Mouse (Mus musculus): ENCODE data around the gene Ppp2r3a. TPM values are rescaled to one million over a fixed set of nuclear protein-coding genes. Genes with fewer than 3 reads are reported as not detected.
A peak's percentile ranks its signal among the peaks of the same experiment; 100 is the strongest.

Ppp2r3a gene
- polyA plus RNA-seq, 1 experiment from 2014 or later: 2.6 TPM

DNA sequence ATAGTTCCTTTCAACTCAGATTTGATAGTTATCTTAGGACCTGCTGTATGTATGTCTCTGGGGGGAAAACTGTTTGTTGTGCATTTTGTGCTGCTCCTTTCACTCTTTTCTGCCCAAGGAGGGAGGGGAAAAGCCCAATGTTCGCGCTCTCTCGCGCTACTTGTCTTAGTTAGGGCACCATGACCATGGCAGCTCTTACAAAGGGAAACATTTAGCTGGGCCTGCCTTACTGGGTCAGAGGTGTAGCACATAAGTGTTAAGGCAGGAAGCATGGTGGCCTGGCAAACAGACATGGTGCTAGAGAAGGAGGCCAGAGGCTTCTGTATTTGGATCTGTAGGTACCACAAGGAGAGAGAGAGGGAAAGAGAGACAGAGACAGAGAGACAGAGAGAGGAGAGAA is 173.0 kb downstream of the Ppp2r3a start:
- Histone ChIP-seq H3K4me3 (ENCODE audit: low read depth, low read length) (peak overlapping the region; percentile 96), H3K4me2 (ENCODE audit: low read depth, low read length) (peak overlapping the region; percentile 96), H3K4me1 (ENCODE audit: insufficient read depth) (peaks cover 32% of the 10 kb centered on the region), H3K27ac (ENCODE audit: low read depth) (peak overlapping the region; percentile 26; the same call in 1 of the 2 replicates), H3K27me3 (ENCODE audit: insufficient read depth, low read length) (no peaks in the 10 kb centered on the region), H3K36me3 (replicated peaks; ENCODE audit: insufficient read depth, low read length) (peaks cover 4% of the 10 kb centered on the region), H3K9ac (replicated peaks) (no peak overlapping the region), H3K9me3 (ENCODE audit: low read length) (no peaks in the 10 kb centered on the region)
- no peak for ATAC-seq
- whole genome bisulfite sequencing (ENCODE audit: insufficient replicate concordance): 61% methylated on average over 4 of the region's 4 CpGs
- TF ChIP-seq CTCF (IDR thresholded peaks at IDR 0.05; ENCODE audit: low read depth) (no peak), EP300 (IDR thresholded peaks at IDR 0.05; ENCODE audit: low read depth) (no peak)
- no peak for DNase-seq

DNA sequence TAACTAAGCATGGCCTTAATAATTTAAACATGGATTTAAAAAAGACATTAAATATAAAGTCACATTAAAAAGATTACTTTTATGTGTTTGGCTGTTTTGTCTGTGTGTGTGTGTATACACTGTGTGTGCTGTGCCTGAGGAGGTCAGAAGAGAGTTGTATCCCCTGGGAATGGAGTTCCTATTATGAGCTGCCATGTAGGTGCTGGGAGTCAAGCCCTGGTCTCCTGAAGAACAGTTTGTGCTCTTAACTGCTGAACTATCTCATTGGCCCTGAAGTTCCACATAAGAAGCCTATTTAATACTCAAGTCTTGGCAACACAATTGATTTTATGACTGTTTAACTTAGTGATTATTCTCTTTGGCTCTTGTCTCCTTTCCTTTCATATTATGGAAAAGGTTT is 174.1 kb downstream of the Ppp2r3a start:
- ATAC-seq (no peak), DNase-seq (no peak)
- H3K27me3 ChIP-seq (ENCODE audit: insufficient read depth, low read length): no peaks in the 10 kb centered on the region
- peak overlapping the region; percentile 100 for H3K9ac ChIP-seq (replicated peaks)
- H3K4me3 ChIP-seq (ENCODE audit: low read depth, low read length): peak overlapping the region; percentile 96
- H3K9me3 ChIP-seq (ENCODE audit: low read length): no peaks in the 10 kb centered on the region
- H3K27ac ChIP-seq (ENCODE audit: low read depth): no peak overlapping the region
- TF ChIP-seq CTCF (IDR thresholded peaks at IDR 0.05; ENCODE audit: low read depth): no peak
- no peak for TF ChIP-seq EP300 (IDR thresholded peaks at IDR 0.05; ENCODE audit: low read depth)
- H3K4me1 ChIP-seq (ENCODE audit: insufficient read depth): peaks cover 33% of the 10 kb centered on the region
- H3K36me3 ChIP-seq (replicated peaks; ENCODE audit: insufficient read depth, low read length): peaks cover 4% of the 10 kb centered on the region
- peak overlapping the region; percentile 96 for H3K4me2 ChIP-seq (ENCODE audit: low read depth, low read length)

DNA sequence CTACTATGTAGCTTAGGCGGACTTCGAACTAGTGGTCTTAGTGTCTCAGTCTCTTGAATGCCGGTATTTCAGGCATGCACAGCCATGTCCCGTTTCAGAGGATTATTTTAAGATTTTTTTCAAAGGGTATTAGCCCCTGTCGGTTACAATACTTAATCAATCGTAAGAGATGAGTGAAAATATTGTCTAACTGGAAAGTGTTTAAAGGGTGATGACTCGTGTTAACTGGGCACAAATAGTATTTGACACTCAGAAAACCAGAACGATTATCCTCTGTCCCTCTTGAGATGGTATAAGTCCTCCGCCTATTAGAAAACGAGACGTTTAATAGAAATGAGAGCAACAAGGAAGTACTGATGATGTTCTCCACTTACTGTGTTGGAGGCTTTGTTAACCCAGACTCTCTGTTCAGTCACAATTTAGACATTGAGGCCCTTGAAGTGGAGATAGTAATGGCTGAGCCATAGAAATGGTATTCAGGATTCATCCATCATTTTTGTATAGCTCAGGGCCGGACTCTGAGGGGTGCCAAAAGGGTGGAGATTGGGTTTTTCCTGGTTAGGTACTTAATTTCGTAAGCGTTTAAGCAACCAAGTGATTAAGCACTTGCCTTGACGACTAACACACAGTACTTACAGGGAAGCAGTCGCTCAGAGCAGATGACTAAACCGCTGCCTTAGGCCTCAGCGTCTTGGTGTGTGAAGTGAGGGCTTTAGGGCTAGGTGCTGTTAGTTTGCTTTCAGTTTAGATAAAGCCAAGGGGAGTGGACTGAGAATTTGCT is 175.3 kb downstream of the Ppp2r3a start:
- under 1% methylated on average over 18 of the region's 18 CpGs for WGBS (ENCODE audit: insufficient replicate concordance)
- Histone ChIP-seq H3K9me3 (ENCODE audit: low read length) (no peaks in the 10 kb centered on the region), H3K4me2 (ENCODE audit: low read depth, low read length) (peak overlapping the region; percentile 96), H3K27ac (ENCODE audit: low read depth) (peak overlapping the region; percentile 100), H3K4me1 (ENCODE audit: insufficient read depth) (peaks cover 30% of the 10 kb centered on the region), H3K9ac (replicated peaks) (peak overlapping the region; percentile 100), H3K36me3 (replicated peaks; ENCODE audit: insufficient read depth, low read length) (peaks cover 4% of the 10 kb centered on the region), H3K4me3 (ENCODE audit: low read depth, low read length) (peak overlapping the region; percentile 96), H3K27me3 (ENCODE audit: insufficient read depth, low read length) (no peaks in the 10 kb centered on the region)
- TF ChIP-seq CTCF (IDR thresholded peaks at IDR 0.05; ENCODE audit: low read depth) (no peak), EP300 (IDR thresholded peaks at IDR 0.05; ENCODE audit: low read depth) (no peak)
- ATAC-seq (no peak), DNase-seq (no peak)

DNA sequence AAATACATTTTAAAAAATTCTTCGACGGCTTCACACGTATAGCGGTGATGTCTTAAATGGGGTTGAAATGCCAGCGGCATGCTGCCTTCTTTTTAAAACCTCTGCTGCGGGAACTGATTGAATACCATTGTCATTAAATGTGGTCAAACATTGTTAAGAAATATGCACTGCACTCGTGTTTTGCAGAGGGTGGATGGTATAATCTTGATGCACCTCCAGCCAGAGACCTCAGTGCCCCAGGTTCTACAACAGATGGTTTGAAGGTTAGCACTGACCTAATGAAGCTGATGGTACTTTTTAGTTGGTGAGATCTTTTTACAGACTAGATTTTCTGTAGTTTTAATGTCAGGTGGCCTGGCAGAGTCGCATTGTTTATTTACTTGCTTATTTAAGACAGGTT is 175.9 kb downstream of the Ppp2r3a start:
- ATAC-seq (no peak), DNase-seq (no peak)
- peaks cover 27% of the 10 kb centered on the region for H3K4me1 ChIP-seq (ENCODE audit: insufficient read depth)
- peak overlapping the region; percentile 96 for H3K4me2 ChIP-seq (ENCODE audit: low read depth, low read length)
- H3K4me3 ChIP-seq (ENCODE audit: low read depth, low read length): peak overlapping the region; percentile 96
- H3K9ac ChIP-seq (replicated peaks): peak overlapping the region; percentile 100
- no peaks in the 10 kb centered on the region for H3K9me3 ChIP-seq (ENCODE audit: low read length)
- peaks cover 4% of the 10 kb centered on the region; the same call in 1 of the 2 replicates for H3K36me3 ChIP-seq (replicated peaks; ENCODE audit: insufficient read depth, low read length)
- 1% methylated on average over 8 of the region's 8 CpGs for WGBS (ENCODE audit: insufficient replicate concordance)
- no peaks in the 10 kb centered on the region for H3K27me3 ChIP-seq (ENCODE audit: insufficient read depth, low read length)
- TF ChIP-seq EP300 (IDR thresholded peaks at IDR 0.05; ENCODE audit: low read depth) (no peak), CTCF (IDR thresholded peaks at IDR 0.05; ENCODE audit: low read depth) (no peak)
- peak overlapping the region; percentile 100 for H3K27ac ChIP-seq (ENCODE audit: low read depth)

DNA sequence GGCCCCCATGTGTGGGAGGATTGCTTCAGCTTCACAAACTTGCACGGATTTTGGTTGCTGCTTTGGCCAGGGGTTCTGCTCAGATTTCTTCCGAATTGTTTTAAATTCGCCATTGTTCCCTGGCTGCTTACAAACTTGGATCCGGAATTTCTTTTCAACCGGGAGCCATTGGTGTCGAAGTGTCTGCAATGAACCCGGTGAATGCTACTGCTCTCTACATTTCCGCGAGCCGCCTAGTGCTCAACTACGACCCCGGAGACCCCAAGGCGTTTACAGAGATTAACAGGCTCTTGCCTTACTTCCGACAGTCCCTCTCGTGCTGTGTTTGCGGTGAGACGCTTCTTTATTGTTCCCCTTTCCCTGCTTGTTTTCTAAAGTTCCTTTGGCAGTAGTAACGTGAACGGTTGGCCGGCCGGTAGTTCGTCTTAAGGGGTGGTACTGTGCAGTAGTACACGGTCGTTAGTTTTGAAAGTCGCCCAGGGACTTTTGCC is 176.5 kb downstream of the Ppp2r3a start:
- under 1% methylated on average over 25 of the region's 25 CpGs for WGBS (ENCODE audit: insufficient replicate concordance)
- ATAC-seq (no peak), DNase-seq (peak; percentile 42)
- peak overlapping the region; percentile 100 for H3K27ac ChIP-seq (ENCODE audit: low read depth)
- TF ChIP-seq EP300 (IDR thresholded peaks at IDR 0.05; ENCODE audit: low read depth): no peak
- no peak for TF ChIP-seq CTCF (IDR thresholded peaks at IDR 0.05; ENCODE audit: low read depth)
- no peaks in the 10 kb centered on the region for H3K27me3 ChIP-seq (ENCODE audit: insufficient read depth, low read length)
- peak overlapping the region; percentile 96 for H3K4me2 ChIP-seq (ENCODE audit: low read depth, low read length)
- no peaks in the 10 kb centered on the region for H3K9me3 ChIP-seq (ENCODE audit: low read length)
- H3K36me3 ChIP-seq (replicated peaks; ENCODE audit: insufficient read depth, low read length): peaks cover 4% of the 10 kb centered on the region; the same call in 1 of the 2 replicates
- H3K9ac ChIP-seq (replicated peaks): peak overlapping the region; percentile 100
- peaks cover 24% of the 10 kb centered on the region for H3K4me1 ChIP-seq (ENCODE audit: insufficient read depth)
- H3K4me3 ChIP-seq (ENCODE audit: low read depth, low read length): peak overlapping the region; percentile 96

DNA sequence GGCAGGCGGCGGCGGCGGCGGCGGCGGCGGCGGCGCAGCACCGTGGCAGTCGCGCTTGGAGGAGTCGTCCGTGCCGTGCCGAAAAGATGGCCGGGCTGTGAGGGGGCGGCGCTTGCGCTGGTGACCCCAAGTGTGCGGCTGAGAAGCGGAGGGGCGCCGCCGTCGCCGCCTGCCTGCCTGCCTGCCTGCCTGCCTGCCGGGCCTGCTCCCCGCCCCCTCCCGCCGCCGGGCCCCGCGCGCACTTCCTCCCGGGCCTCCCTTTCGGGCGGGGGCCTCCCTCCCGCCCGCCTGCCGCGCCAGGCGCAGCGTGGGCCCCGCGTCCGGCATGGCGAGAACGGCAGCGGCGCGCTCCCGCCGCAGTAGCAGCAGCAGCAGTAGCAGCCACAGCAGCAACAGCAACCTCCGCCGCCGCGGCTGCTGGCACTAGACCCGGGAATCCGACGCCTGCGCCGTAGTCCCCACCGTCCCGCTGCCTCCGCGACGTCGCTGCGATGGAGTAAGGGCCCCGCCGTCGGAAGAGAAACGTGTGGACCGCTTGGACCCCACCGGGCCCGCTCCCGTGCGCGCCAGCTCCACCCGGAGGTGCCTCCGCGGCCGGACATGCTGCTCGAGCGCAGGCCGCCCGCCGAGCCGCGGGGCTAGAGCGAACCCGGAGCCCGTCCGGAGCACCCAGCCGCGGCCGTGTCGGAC is 177.1 kb downstream of the Ppp2r3a start:
- peaks cover 20% of the 10 kb centered on the region for H3K4me1 ChIP-seq (ENCODE audit: insufficient read depth)
- H3K9ac ChIP-seq (replicated peaks): peak overlapping the region; percentile 100
- DNase-seq (peak; percentile 90), ATAC-seq (peak; percentile 59)
- TF ChIP-seq EP300 (IDR thresholded peaks at IDR 0.05; ENCODE audit: low read depth) (no peak), CTCF (IDR thresholded peaks at IDR 0.05; ENCODE audit: low read depth) (no peak)
- 1% methylated on average over 48 of the region's 100 CpGs for WGBS (ENCODE audit: insufficient replicate concordance)
- no peaks in the 10 kb centered on the region for H3K9me3 ChIP-seq (ENCODE audit: low read length)
- H3K36me3 ChIP-seq (replicated peaks; ENCODE audit: insufficient read depth, low read length): peaks cover 4% of the 10 kb centered on the region; the same call in 1 of the 2 replicates
- H3K4me2 ChIP-seq (ENCODE audit: low read depth, low read length): peak overlapping the region; percentile 96
- H3K27ac ChIP-seq (ENCODE audit: low read depth): peak overlapping the region; percentile 100
- H3K27me3 ChIP-seq (ENCODE audit: insufficient read depth, low read length): no peaks in the 10 kb centered on the region
- peak overlapping the region; percentile 96 for H3K4me3 ChIP-seq (ENCODE audit: low read depth, low read length)
